Mouse (Mus musculus) embryonic fibroblast, embryonic 13.5 days (primary cell): ENCODE measurements around the gene Mamdc2.

Experiments
- CTCF ChIP-seq: IDR thresholded peaks from 2 replicates; pipeline ENCODE4 v1.5.1; 2011; ENCODE audit warnings: mild to moderate bottlenecking, control low read depth, low read length, moderate library complexity, borderline replicate concordance; ENCODE audit not compliant: insufficient read depth
- POLR2A ChIP-seq: IDR thresholded peaks from 2 replicates; pipeline ENCODE4 v1.6.1; 2011; ENCODE audit warnings: low read depth, mild to moderate bottlenecking, control low read depth, low read length, moderate library complexity

DNA sequence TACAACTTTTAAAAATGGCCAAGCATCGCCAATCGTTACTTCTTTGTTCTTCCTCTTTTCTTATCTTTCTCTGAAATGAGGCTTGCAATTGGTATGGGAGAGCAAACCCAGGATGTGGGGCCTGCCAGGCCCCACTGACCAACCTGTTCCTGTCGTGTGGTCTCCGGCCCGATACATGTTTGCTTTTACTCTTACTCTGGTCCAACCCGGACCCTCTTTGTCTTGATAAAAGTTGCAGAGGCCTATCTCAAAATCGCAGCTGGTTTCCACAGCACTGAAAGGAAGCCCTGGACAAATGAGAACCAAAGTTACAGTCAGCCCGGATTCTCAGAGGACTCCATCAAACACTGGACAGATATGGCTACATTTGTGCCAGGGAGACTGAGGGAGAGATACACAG, 95.1 kb downstream of the Mamdc2 start:
- TF ChIP-seq POLR2A, result no peak
- no peak for TF ChIP-seq CTCF
